Mouse (Mus musculus) myocyte (in vitro differentiated cells): Measurements from ENCODE around the gene Npvf. TPM values are rescaled to one million over a fixed set of nuclear protein-coding genes. Genes with fewer than 3 reads are reported as not detected.

ENCODE experiments used
- H3K27me3 ChIP-seq: one replicate; pipeline ENCODE4 v1.6.1; 2011; ENCODE audit not compliant: control insufficient read depth, insufficient read depth, insufficient read length
- H3K36me3 ChIP-seq: one replicate; pipeline ENCODE4 v1.6.1; 2011; ENCODE audit not compliant: control insufficient read depth, insufficient read depth
- H3K4me2 ChIP-seq: one replicate; pipeline ENCODE4 v1.6.1; 2011; ENCODE audit warnings: low read depth, control low read depth
- H3K4me3 ChIP-seq: one replicate; pipeline ENCODE4 v1.5.1; 2011; ENCODE audit warnings: mild to moderate bottlenecking, control low read depth, moderate library complexity
- H3K79me2 ChIP-seq: one replicate; pipeline ENCODE4 v1.6.1; 2011; ENCODE audit not compliant: control insufficient read depth, insufficient read depth
- H3ac ChIP-seq: one replicate; pipeline ENCODE4 v1.6.1; 2011; ENCODE audit not compliant: control insufficient read depth, insufficient read length
- CEBPB ChIP-seq: IDR thresholded peaks from 2 replicates; pipeline ENCODE4 v1.6.1; 2011; ENCODE audit warnings: mild to moderate bottlenecking, moderate library complexity; ENCODE audit not compliant: poor library complexity, insufficient read depth, severe bottlenecking
- E2F4 ChIP-seq: IDR thresholded peaks from one replicate; pipeline ENCODE4 v1.6.1; 2011; ENCODE audit warnings: mild to moderate bottlenecking, control low read depth, moderate library complexity; ENCODE audit not compliant: insufficient read depth
- MAX ChIP-seq: IDR thresholded peaks from one replicate; pipeline ENCODE4 v1.6.1; 2011; ENCODE audit warnings: low read depth, mild to moderate bottlenecking, control low read depth
- MYOD1 ChIP-seq, 3 experiments: IDR thresholded peaks; one replicate each; pipeline ENCODE4 v1.6.1; 2011; ENCODE audit warnings: control low read depth in 2 of 3, low read depth in 2 of 3, mild to moderate bottlenecking in 2 of 3, moderate library complexity in 1 of 3; ENCODE audit not compliant: insufficient read length in 2 of 3, control insufficient read depth in 1 of 3
- MYOG ChIP-seq, 3 experiments: IDR thresholded peaks; one replicate each; pipeline ENCODE4 v1.6.1; 2011; ENCODE audit warnings: control low read depth in 2 of 3, low read depth in 2 of 3, mild to moderate bottlenecking in 2 of 3; ENCODE audit not compliant: insufficient read length in 2 of 3, control insufficient read depth in 1 of 3, insufficient read depth in 1 of 3
- POLR2A ChIP-seq: IDR thresholded peaks from one replicate; pipeline ENCODE4 v1.6.1; 2011; ENCODE audit warnings: low read depth, mild to moderate bottlenecking, control low read depth, moderate library complexity; ENCODE audit not compliant: insufficient read length
- POLR2AphosphoS2 ChIP-seq: IDR thresholded peaks from one replicate; pipeline ENCODE4 v1.6.1; 2011; ENCODE audit warnings: low read depth, control low read depth; ENCODE audit not compliant: insufficient read length
- REST ChIP-seq: IDR thresholded peaks from one replicate; pipeline ENCODE4 v1.6.1; 2011; ENCODE audit warnings: mild to moderate bottlenecking, control low read depth, moderate library complexity; ENCODE audit not compliant: insufficient read depth, insufficient read length
- SRF ChIP-seq: IDR thresholded peaks from one replicate; pipeline ENCODE4 v1.6.1; 2011; ENCODE audit warnings: low read depth; ENCODE audit not compliant: control insufficient read depth, insufficient read length
- TCF12 ChIP-seq: IDR thresholded peaks from one replicate; pipeline ENCODE4 v1.6.1; 2011; ENCODE audit warnings: mild to moderate bottlenecking, control low read depth; ENCODE audit not compliant: poor library complexity, insufficient read depth, severe bottlenecking
- TCF3 ChIP-seq: IDR thresholded peaks from one replicate; pipeline ENCODE4 v1.6.1; 2011; ENCODE audit warnings: low read depth, control low read depth; ENCODE audit not compliant: insufficient read length
- USF1 ChIP-seq: IDR thresholded peaks from one replicate; pipeline ENCODE4 v1.6.1; 2011; ENCODE audit warnings: low read depth, mild to moderate bottlenecking, control low read depth, moderate library complexity
- polyA plus RNA-seq: library from polyadenylated mRNA; unstranded; fragments of >200 nt; fragmentation: generic; extraction: Trizol; gene quantifications from one replicate; pipeline ENCODE4 v1.2.1, GENCODE M21; 2012; ENCODE audit warnings: missing spikeins

Gene Npvf
- polyA plus RNA-seq, 1 experiment = not detected

DNA sequence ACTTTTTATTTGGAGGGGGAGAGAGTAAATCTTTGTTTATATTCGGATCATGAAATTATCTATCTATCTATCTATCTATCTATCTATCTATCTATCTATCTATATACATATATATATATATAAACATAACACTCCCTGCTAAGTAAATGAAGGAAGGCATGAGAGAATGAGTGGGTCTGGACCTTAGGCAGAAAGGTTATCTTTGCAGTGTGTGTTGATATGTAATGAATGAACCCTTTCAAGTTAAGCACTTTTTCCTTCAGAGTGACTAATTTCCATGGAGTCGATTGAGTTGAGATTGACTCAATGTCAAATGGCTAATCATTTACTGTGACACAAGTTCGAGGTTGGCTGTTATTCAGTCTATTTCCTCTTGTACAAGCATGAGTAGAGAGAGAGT lies 10.8 kb upstream of the Npvf start:
- Histone ChIP-seq H3K36me3 (no peaks in the 10 kb centered on the region), H3K27me3 (peaks cover 8% of the 10 kb centered on the region), H3K79me2 (no peaks in the 10 kb centered on the region), H3K4me3 (no peak overlapping the region), H3ac (no peak overlapping the region), H3K4me2 (no peak overlapping the region)
- TF ChIP-seq USF1 (no peak), POLR2AphosphoS2 (no peak), POLR2A (no peak), MYOD1 (IDR thresholded peaks at IDR 0.05; ENCODE audit: control insufficient read depth in 1 of 3, insufficient read length in 2 of 3, low read depth in 2 of 3) (no peak), TCF3 (no peak), TCF12 (no peak), CEBPB (no peak)

DNA sequence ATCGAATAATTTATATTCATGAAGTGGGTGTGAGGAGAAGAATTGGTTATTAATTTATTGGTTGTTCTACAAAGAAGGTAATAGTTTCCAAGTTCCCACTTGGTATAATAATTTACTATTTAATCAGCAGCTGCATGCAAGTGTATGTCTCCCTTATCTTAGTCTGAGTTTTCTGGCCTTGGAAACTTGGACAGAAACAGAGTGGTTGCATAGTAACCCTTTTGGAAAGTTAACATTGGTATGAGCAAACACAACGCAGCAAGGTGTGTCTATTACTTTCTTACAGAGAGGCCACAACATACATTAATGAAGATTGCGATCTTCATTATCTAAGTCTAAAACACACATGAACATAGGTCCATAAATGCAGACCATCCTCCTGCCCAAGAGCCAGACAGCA lies 10.0 kb upstream of the Npvf start:
- H3ac ChIP-seq = no peak overlapping the region
- H3K4me3 ChIP-seq = no peak overlapping the region
- no peaks in the 10 kb centered on the region for H3K79me2 ChIP-seq
- no peak overlapping the region for H3K4me2 ChIP-seq
- no peaks in the 10 kb centered on the region for H3K36me3 ChIP-seq
- TF ChIP-seq POLR2AphosphoS2 = no peak
- no peak for TF ChIP-seq TCF12
- no peak for TF ChIP-seq MYOD1 (IDR thresholded peaks at IDR 0.05; ENCODE audit: control insufficient read depth in 1 of 3, insufficient read length in 2 of 3, low read depth in 2 of 3)
- TF ChIP-seq SRF = no peak
- no peak for TF ChIP-seq E2F4
- TF ChIP-seq MYOG (IDR thresholded peaks at IDR 0.05; ENCODE audit: control insufficient read depth in 1 of 3, insufficient read depth in 1 of 3, insufficient read length in 2 of 3, low read depth in 2 of 3) = no peak
- no peak for TF ChIP-seq CEBPB
- no peak for TF ChIP-seq POLR2A
- TF ChIP-seq USF1 = no peak
- no peak for TF ChIP-seq TCF3
- no peak for TF ChIP-seq REST
- TF ChIP-seq MAX = no peak
- peaks cover 2% of the 10 kb centered on the region for H3K27me3 ChIP-seq

DNA sequence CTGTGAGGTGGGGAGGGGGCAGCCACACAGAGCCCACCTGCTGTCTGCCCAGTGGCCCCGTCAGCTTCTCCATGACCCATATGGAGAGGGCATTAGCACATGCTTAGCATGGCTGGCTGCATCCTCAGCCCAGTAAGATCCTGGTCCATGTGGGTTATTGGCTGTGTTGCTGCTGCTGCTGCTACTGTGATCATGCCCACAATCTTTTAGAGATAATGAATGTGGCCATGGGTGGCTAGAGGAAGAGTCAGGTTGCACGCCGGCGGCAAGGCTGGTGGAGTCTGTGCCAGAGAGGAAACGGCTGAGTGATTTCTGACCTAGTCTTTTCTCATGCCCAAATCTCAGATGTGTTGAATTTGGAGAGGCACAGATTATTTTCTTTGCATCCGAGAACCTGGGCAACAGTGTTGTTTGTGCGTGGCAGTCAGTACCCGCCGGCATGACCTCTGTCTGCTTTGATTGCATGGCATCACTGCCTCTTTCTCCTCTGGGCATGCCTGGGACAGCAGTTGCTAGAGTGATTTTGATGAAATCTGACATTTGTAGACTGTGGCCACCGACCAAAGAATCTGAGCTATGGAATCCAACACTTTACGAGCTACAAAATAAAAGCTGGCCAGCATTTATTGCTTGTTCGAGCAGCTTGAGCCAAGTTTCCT lies 8.8 kb upstream of the Npvf start:
- no peaks in the 10 kb centered on the region for H3K36me3 ChIP-seq
- no peaks in the 10 kb centered on the region for H3K27me3 ChIP-seq
- peak overlapping the region; percentile 42 for H3K4me2 ChIP-seq
- H3K79me2 ChIP-seq = no peaks in the 10 kb centered on the region
- no peak overlapping the region for H3K4me3 ChIP-seq
- no peak overlapping the region for H3ac ChIP-seq
- TF ChIP-seq TCF12 (no peak), USF1 (no peak), MYOG (IDR thresholded peaks at IDR 0.05; ENCODE audit: control insufficient read depth in 1 of 3, insufficient read depth in 1 of 3, insufficient read length in 2 of 3, low read depth in 2 of 3) (no peak), MAX (no peak), MYOD1 (IDR thresholded peaks at IDR 0.05; ENCODE audit: control insufficient read depth in 1 of 3, insufficient read length in 2 of 3, low read depth in 2 of 3) (no peak), SRF (no peak), CEBPB (no peak), TCF3 (no peak), E2F4 (no peak), POLR2AphosphoS2 (no peak), REST (no peak), POLR2A (no peak)

DNA sequence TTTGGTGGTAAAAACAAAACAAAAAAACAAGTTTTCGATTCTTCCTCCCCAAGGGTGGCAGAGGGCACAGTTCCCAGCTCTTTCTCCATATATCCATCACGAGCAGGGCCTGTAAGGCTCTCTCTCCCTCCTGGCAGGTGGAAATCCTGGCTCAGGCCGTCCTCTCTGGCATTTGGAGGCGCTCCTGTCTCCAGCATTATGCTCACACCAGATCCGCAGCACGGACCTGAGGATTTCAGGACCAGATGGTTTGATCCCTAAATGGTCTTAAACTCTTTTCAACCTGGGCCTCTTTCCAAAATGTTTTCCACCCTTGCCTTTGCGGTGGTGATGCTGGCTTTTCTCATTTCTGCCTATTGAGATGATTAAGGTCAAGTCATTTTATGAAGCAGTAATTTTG lies 7.5 kb upstream of the Npvf start:
- H3K4me3 ChIP-seq = no peak overlapping the region
- no peak for TF ChIP-seq TCF3
- TF ChIP-seq POLR2A = no peak
- TF ChIP-seq MYOG (IDR thresholded peaks at IDR 0.05; ENCODE audit: control insufficient read depth in 1 of 3, insufficient read depth in 1 of 3, insufficient read length in 2 of 3, low read depth in 2 of 3) = no peak
- TF ChIP-seq E2F4 = no peak
- no peak for TF ChIP-seq USF1
- no peak for TF ChIP-seq MYOD1 (IDR thresholded peaks at IDR 0.05; ENCODE audit: control insufficient read depth in 1 of 3, insufficient read length in 2 of 3, low read depth in 2 of 3)
- TF ChIP-seq POLR2AphosphoS2 = no peak
- no peak for TF ChIP-seq SRF
- TF ChIP-seq TCF12 = no peak
- no peak for TF ChIP-seq CEBPB
- TF ChIP-seq MAX = no peak
- TF ChIP-seq REST = no peak
- H3ac ChIP-seq = no peak overlapping the region
- H3K79me2 ChIP-seq = no peaks in the 10 kb centered on the region
- no peak overlapping the region for H3K4me2 ChIP-seq
- H3K36me3 ChIP-seq = no peaks in the 10 kb centered on the region
- H3K27me3 ChIP-seq = peaks cover 5% of the 10 kb centered on the region

DNA sequence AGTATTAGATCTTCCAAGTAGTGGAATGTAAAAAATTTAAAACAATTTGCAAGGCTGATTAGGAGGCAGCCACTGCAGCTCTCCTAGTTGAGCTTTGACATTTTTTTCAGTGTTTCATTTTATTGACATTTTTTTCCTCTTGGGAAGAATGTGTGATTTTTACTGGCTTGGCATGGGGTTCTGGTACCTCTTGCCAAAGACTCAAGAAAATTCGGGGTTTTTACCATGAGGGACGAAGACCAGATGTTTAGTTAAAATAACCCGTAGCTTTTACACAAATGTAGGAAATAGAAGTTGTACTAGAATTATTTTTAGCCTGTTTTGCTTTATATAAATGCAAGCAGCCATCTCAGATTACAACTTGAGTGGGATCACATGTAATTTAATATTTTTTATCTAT lies 4.2 kb upstream of the Npvf start:
- no peak overlapping the region for H3K4me3 ChIP-seq
- H3K4me2 ChIP-seq = no peak overlapping the region
- no peaks in the 10 kb centered on the region for H3K79me2 ChIP-seq
- no peak overlapping the region for H3ac ChIP-seq
- H3K36me3 ChIP-seq = no peaks in the 10 kb centered on the region
- TF ChIP-seq TCF12 (no peak), MAX (no peak), POLR2A (no peak), E2F4 (no peak), CEBPB (no peak), MYOG (IDR thresholded peaks at IDR 0.05; ENCODE audit: control insufficient read depth in 1 of 3, insufficient read depth in 1 of 3, insufficient read length in 2 of 3, low read depth in 2 of 3) (no peak)
- H3K27me3 ChIP-seq = peaks cover 18% of the 10 kb centered on the region
